Mouse (Mus musculus) kidney, adult 9 months (tissue): ENCODE measurements around the gene Mgam.
"Not testable (repeated sequence)": the region's sequence is repeated elsewhere in the genome, so short reads cannot be mapped to it uniquely, and the experiment has no call there.

Experiments
- DNase-seq: peaks from one replicate; pipeline ENCODE4 v3.0.0; 2022

The Mgam gene

GRCm38 (mm10) chr6:40739545-40739944 lies 110.9 kb downstream of the Mgam start:
- no peak for DNase-seq

GRCm38 (mm10) chr6:40749030-40749429 lies 120.4 kb downstream of the Mgam start:
- DNase-seq: not testable (repeated sequence)

DNA sequence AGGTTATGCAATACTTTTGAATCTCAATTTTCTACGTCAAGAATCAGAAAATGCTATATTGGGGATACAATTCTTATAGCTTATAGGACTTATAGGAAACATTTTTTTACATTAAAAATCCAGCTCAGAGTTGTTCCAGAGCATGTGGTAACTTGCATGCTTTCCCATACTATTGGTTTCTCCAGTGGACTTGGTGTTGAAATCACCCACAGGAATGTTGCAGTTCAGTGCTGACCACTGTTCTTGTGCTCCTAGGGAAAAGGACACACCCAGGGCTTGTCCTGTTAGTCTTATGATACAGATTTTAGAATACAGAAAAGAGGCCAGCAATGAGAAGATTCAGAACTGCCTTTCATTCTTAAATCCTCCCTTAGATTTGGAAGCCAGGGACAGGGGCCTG lies 127.3 kb downstream of the Mgam start:
- no peak for DNase-seq

DNA sequence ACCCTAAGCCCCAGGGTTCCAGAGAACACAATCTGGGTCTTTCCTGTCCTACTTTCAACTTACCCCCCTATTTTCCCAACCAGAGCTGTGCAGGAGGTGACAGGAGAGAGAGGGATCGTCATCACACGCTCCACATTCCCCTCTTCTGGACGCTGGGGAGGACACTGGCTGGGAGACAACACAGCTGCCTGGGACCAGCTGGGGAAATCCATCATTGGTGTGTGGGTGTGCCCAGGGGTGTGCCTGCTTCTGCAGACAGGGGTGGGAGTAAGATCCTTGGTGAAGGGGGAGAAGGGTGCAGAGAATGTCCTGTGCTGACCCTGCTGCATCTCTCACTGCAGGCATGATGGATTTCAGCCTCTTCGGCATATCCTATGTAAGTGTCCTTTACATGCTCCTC lies 128.7 kb downstream of the Mgam start:
- not testable (repeated sequence) for DNase-seq

DNA sequence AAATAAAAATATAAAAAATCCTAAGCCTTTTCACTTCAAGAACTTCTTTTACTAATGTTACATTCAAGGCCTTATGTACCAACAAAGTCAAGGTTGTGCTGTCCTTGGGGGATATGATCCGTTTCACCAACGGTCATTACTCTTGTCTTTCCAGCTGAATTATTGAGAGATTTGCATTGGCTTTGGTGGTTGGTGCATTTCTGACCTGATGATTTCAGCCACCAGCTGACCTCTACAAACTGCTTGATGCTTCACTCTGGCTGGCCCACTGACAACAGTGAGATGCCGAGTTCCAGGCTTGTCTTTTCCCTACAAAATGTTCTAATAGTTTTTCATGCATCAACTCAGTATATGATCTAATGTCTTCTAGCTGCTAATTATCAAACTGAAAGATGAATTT lies 146.0 kb downstream of the Mgam start:
- no peak for DNase-seq

GRCm38 (mm10) chr6:40778458-40778857 lies 149.8 kb downstream of the Mgam start:
- no peak for DNase-seq

DNA sequence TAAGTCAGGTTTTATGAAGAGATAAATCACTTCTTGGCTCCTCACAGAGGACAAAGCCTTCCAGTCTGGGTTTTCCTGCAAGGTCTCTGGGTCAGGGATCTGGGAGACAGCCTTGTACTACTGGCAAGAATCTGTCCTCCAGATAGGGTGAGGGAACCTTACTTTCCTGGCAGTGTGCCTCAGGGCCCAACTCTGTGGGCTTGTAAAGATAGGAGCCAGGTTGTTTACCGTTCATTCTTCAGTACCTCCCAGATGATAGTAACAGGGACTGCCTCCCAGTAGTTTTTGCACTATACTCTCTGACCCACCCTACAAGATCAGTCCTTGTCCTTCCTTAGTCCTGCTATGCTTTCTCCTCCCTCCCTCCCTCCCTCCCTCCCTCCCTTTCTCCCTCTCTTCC lies 155.0 kb downstream of the Mgam start:
- DNase-seq: no peak

DNA sequence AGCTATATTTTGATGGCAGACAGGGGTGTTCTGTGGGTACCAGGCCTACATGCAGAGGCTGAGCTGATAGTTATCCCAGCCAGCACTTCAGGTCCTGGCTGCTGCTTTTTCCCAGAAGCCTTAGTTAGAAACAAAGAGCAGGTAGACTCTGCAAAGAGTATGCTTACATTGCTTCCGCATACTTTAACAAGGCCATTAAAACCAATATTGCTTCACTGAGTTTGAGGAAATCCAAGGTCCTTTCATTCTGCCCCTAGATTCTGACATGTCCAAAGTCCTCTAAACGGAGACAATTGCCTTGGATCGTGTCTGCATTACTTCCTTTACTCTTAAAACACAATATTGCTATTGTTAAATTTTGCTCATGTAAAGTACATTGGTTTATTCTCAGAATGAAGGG lies 155.7 kb downstream of the Mgam start:
- DNase-seq: no peak

DNA sequence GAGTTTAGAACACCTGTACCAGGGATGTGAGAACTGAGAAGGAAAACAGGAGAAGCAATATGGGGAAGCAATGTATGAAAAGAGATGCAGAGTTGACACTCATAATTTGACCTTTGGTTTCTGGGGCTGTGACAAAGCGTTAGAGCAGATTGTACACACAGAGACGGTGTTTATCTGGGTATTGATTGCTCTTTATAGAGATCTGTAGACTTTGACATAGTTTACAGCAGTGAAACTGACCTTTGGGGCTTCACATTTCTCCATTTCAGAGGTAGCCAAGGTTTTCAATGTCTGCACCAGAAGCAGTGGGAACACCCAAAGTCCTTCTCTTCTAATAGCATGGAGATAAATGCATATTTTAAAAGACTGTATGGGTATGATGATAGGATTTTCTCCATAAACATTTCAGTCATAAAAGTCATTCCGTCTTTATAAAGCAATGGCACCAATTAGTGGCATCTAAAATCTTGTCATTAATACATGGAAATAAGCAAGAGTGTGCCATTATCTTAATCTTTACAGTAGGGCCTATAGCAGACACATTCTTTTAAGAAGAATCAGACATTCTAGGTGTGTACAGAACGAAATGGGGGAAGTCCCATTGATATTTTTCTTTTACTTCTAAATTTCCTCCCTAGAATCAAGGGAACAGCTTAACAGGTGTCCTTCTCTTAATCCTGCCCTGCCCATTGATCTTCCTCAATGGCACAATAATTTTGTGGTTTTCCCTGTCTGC lies 166.6 kb downstream of the Mgam start:
- no peak for DNase-seq

DNA sequence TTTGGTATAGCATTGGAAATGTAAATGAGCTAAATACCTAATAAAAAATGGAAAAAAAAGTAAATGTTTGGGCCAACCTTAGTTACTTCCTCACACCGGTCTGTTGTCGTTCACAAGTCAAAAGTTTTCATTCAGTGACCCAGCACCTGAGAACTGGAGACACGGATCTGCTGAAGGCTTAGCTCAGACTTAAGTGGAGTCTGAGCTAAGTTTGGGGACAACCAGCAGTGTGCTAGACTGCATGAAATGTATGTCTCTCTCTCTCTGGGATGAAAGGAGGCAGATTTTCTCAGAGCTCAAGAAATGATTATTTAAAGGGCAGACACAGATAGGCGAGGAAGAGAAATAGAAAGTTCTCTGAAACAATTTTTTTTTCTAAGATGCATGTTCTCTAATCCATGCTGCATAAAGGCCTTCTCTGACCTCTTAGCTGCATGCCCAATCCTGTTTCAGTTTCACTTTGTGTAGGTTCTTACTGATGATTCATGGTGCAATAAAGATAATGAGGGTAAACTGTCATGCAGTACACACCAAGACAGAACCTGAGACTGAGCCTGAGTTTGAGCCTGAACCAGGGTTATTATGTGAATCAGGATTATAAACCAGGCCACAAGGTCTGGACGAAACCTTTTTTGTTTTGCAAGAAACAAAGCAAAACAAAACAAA lies 189.7 kb downstream of the Mgam start:
- no peak for DNase-seq
